In the genomic region with DNA sequence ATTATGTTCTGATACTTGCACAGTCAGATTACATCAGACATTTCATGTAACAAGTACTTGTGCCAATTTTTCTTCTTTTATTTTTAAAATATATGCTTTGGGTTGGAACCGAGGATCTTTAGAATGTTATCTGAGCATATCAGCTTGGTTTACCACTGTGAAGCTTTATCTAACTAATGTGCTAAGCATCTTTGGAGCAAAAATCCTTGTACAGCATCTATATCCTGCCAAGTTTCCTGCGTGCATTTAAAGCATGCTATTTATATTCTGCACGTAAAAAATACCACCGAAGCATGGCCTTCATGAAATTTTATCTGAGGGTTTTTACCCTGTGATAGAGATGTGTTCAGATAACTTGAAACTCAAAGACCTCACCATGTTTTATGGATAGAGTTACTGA, we compare ENCODE assay signal across 14 mouse cellular contexts.
"Had no signal": no experiment of that assay in that cellular context is flagged by ENCODE, and none has a peak within 500 bp of the region (broad histone marks: within the 10 kb centered on the region; RNA-seq: fewer than 3 reads in every experiment).

No protein-coding gene starts in this region.

- ATAC-seq: midbrain, embryonic 15.5 days had no signal

- H3K27me3 ChIP-seq: midbrain, embryonic 12.5 days; midbrain, embryonic 15.5 days; neural tube, embryonic 12.5 days; stomach, embryonic 15.5 days had no signal

- H3K4me1 ChIP-seq: midbrain, embryonic 10.5 days; midbrain, embryonic 12.5 days; midbrain, embryonic 15.5 days; neural tube, embryonic 12.5 days; stomach, embryonic 15.5 days had no signal

- DNase-seq: lung, adult 18-20 months; lung, embryonic 14.5 days; lung, postnatal 10 days; lung, postnatal 4 days; right cerebral cortex, postnatal 14 days; thymus, adult 2 months; thymus, postnatal 25 days; thymus, postnatal 4 days had no signal

- H3K4me3 ChIP-seq: midbrain, embryonic 10.5 days; midbrain, embryonic 12.5 days; midbrain, embryonic 15.5 days; neural tube, embryonic 12.5 days; stomach, embryonic 15.5 days had no signal

- H3K9me3 ChIP-seq: midbrain, embryonic 12.5 days; midbrain, embryonic 15.5 days; neural tube, embryonic 12.5 days; stomach, embryonic 15.5 days had no signal

- H3K27ac ChIP-seq: midbrain, embryonic 10.5 days; midbrain, embryonic 12.5 days; midbrain, embryonic 15.5 days; neural tube, embryonic 12.5 days; stomach, embryonic 15.5 days; stomach, postnatal 0 days had no signal

- H3K4me2 ChIP-seq: lung, embryonic 14.5 days; midbrain, embryonic 12.5 days; midbrain, embryonic 15.5 days; neural tube, embryonic 12.5 days; stomach, embryonic 15.5 days had no signal

- H3K36me3 ChIP-seq: midbrain, embryonic 10.5 days; neural tube, embryonic 12.5 days had no signal

- H3K9ac ChIP-seq: lung, embryonic 14.5 days; midbrain, embryonic 12.5 days; midbrain, embryonic 15.5 days; neural tube, embryonic 12.5 days; stomach, embryonic 15.5 days had no signal
